Mouse (Mus musculus) thymus, postnatal 4 days (tissue): ENCODE results near the gene Pfkp.

ENCODE experiments used
- DNase-seq: peaks from one replicate; pipeline ENCODE4 v3.0.0; 2021

Gene Pfkp

DNA sequence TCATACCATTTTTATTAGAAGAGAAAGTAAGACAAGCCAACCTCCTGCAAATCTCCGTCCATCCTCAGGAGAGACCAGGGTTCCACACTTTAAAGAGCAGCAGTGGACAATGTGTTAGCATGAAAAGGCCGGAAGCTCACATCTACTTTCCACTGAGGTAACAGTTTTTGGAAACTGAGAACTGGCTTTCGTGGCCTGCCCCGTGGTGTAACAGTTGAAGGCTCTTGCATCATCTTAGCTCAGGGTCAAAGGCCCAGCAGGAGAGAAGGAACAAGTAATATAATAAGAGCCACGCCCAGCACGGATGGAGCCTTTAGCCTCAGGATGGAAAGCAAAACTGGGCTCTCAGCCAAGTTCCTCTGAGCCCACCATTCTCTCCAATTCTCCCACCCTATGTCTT, 12.1 kb downstream of the Pfkp start:
- DNase-seq = no peak

- DNase-seq = no peak
Observed at GRCm38 (mm10) chr13:6635138-6636076, 13.2 kb downstream of the Pfkp start.

- DNase-seq = no peak
Observed at GRCm38 (mm10) chr13:6634063-6634462, 14.5 kb downstream of the Pfkp start.

- peak; percentile 41 for DNase-seq
Observed at GRCm38 (mm10) chr13:6633524-6633923, 15.1 kb downstream of the Pfkp start.

DNA sequence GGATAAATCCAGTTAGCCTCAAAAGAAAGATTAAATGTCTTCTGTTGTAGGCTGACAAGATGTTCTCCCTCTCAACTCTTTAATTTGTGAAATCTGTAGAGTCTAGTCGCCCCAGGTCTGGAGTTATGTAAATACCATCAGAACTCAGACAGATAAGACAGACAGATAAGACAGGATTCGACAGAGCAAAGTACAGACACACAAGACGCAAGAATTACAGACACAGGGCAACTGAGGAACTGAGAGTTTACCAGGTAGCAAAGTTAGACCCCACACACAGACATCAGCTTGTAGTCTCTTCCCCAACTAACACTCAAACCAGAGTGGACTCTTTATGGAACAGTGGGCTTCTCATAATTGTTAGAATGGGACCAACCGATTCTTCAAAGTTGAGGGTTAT, 15.6 kb downstream of the Pfkp start:
- no peak for DNase-seq

DNA sequence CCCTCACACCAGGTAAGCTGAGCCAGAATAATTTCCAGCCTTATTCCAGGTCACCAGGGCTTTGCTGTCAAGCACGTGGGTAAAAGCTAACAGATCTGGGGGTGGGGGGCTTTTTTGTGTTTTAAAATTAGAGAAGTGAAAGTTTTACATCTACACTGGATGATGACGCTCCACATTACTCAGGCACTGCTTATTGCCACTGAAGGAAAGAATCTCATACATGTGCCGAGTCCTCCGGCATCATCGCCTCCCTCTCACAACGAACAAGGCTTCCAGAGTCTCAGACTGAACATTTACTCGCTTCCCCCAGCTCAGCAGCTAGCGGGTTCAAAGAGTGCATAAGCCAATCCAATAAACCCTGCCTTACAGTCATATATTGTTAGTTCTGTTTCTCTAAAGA, 16.1 kb downstream of the Pfkp start:
- no peak for DNase-seq

GRCm38 (mm10) chr13:6631772-6632510, 16.6 kb downstream of the Pfkp start:
- DNase-seq = no peak

GRCm38 (mm10) chr13:6630660-6631059, 17.9 kb downstream of the Pfkp start:
- no peak for DNase-seq

DNA sequence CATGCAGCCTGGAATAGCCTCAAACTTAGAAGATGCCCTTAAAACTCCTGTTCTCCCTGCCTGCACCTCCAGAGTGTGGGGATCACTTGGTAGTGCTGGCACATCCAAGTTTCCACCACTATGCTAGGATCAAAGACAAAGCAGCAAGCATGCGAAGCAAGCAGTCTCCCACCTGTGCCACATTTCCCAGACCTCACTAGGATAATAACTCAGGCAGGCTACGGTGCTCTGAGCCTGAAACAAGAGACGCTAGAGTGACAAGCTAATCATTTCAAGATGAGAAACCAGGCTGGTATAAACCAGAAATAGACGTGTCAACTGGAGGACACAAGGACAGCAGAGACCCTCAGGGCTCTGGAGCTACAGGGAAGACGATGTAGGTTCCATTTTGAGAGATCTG, 18.6 kb downstream of the Pfkp start:
- DNase-seq = no peak

- no peak for DNase-seq
Observed at GRCm38 (mm10) chr13:6628998-6629764, 19.4 kb downstream of the Pfkp start.

DNA sequence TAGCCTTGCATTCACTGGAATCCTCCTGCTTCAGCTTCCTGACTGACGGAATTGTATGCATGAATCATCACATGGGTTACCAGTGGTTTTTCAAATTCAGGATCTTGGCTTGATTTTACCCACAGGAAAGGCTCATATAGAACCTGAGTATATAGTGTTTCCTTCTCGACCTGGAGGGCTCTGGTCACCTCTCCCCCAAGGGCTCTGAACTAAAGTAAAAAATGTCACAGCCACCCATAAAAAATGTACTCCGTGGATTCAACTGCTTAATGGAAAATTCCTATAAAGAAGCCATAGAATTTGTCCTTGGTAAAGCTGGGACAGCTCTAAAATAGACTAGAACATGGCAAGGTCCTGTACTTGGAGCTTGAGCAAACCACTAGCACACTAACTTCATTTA, 20.3 kb downstream of the Pfkp start:
- DNase-seq = no peak

GRCm38 (mm10) chr13:6627352-6627751, 21.2 kb downstream of the Pfkp start:
- DNase-seq = no peak

DNA sequence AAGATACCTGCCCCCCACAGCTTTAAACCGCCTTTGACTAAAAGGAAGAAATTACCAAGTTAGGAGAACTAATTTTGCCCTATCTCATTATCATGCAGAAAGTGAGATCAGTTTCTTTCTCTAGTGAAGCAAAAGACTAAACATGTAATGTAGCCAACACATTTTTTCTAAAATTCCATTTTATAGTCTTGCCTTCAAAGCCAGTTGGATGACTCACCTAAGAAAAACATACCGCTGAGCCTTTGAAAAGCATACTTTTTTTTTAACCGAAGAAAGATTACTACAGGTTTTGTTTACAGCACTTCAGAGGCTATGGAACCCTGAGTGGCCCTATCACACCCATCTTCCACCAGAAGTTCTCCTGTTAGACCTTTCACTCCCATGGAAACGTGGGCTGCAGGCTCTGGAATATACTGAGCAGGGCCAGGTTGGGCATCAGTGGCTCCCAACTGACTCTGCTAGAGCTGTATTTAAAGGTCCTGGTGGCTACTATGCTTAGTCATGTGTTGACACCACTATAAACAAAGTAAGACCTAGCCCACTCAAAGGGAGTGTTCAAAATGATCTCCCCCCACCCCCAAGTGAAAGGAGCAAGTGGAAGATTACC, 22.0 kb downstream of the Pfkp start:
- DNase-seq = no peak

GRCm38 (mm10) chr13:6625942-6626341, 22.6 kb downstream of the Pfkp start:
- no peak for DNase-seq

DNA sequence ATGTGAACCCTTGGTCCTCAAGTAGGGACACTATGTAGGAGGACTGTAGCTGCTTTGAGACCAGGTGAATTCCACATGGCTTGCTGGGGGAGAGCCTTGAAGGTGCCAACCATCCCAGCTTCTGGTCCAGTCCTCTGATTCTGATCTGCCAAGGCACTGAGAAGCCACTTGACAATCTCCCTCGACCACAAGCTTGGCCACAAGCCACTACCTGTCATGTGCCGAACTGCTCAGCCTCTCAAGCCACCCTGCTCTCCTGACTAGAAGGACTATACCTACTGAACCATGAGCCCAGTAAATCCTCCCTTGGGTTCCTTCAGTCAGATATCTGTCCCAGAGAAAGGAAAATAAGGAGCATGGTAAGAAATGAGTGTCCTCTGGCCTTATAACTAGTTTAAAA, 24.0 kb downstream of the Pfkp start:
- DNase-seq = no peak

DNA sequence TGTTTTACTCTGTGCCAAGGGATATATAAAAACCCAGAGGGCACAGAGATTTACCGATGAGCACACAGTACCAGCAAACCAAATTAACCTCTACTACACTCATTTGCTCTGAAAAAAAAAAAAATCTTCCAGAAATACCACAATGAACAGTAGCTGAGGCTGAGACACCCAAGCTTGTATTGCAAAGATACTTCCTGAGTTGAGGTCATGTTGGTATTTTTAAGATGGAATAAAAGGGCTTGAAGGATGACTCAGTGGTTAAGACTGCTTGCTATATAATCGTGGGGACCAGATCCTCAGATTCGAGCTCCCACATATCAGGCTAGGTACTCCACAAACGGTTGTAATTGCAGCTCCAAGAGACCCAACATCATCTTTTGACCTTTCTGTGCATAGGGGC, 24.5 kb downstream of the Pfkp start:
- no peak for DNase-seq

DNA sequence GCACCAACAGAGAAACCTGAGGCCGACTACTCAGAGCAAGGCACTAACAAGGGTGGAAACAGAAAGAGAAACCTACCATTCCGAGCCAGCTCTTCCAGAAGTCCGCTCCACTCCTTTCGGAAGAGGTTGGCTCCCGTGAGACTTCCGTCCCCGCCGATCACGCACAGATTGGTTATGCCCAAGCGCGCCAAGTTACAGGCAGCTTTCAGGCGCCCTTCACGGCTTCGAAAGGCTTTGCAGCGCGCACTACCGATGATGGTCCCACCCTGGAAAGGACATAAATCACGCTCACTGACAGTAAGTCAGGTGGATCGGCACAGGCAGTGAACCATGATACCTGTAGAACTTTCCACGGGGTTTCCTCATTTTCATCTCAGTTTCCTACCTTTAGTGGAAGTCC, 26.7 kb downstream of the Pfkp start:
- no peak for DNase-seq

DNA sequence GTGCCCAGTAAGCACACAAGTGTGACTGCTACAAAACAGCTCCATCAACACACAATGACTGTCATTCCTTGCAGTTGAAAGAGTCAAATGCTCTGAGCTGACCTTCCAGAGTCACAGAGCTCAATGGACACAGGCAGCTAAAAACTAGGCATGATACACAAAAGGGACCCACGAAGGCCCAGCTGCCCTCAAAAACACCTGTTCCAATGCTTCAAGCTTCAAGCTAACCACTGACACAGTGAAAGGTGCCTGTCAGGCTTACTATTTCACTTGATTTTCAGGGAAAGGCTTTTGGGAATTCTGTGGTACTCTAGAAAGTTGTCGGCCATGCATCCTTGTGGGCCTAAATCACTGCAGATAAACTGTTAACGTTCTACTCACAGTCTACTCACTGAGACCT, 28.3 kb downstream of the Pfkp start:
- DNase-seq = no peak

- no peak for DNase-seq
Observed at GRCm38 (mm10) chr13:6618711-6619110, 29.9 kb downstream of the Pfkp start.

GRCm38 (mm10) chr13:6613690-6614445, 34.7 kb downstream of the Pfkp start:
- no peak for DNase-seq

- no peak for DNase-seq
Observed at GRCm38 (mm10) chr13:6602786-6603409, 45.7 kb downstream of the Pfkp start.

DNA sequence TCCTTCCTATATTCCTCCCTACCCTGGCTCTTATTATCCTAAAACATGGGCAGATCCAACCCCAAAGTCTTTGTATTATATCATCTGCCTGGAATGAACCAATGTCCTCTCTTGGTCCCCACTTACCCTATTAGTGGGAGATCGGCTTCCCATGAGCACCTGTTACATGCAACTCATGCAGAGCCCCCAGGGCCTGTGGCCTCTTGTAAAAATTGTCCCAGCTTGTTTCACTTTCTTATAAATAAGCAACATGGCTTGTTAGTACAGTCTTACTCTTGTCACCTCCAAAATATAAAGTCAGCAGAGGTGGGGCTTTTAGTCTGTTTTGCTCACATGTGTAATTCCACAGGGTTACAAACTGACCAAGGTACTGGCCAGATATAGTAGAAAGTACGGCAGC, 46.9 kb downstream of the Pfkp start:
- DNase-seq = no peak
